Mouse (Mus musculus) cerebellum, adult 8-10 months (tissue): ENCODE measurements around the gene Myo7a.

ENCODE experiments used
- DNase-seq: peaks from one replicate; pipeline ENCODE4 v3.0.0; 2022

Myo7a gene

GRCm38 (mm10) chr7:98119179-98119960 is at the start of gene Myo7a:
TSS of gene Myo7a (minus strand) at chr7:98119524.
- no peak for DNase-seq

GRCm38 (mm10) chr7:98164999-98165528 is 45.7 kb upstream of the Myo7a start:
- no peak for DNase-seq

- DNase-seq = no peak
These were observed 45.2 kb upstream of the Myo7a start for GRCm38 (mm10) chr7:98164382-98164998.

GRCm38 (mm10) chr7:98163700-98164099 is 44.4 kb upstream of the Myo7a start:
- no peak for DNase-seq

GRCm38 (mm10) chr7:98162239-98162638 is 42.9 kb upstream of the Myo7a start:
- DNase-seq = no peak

- no peak for DNase-seq
These were observed 40.9 kb upstream of the Myo7a start for GRCm38 (mm10) chr7:98160041-98160740.

GRCm38 (mm10) chr7:98158481-98158880 is 39.2 kb upstream of the Myo7a start:
- DNase-seq = no peak

GRCm38 (mm10) chr7:98157636-98158332 is 38.5 kb upstream of the Myo7a start:
- DNase-seq = no peak

- no peak for DNase-seq
These were observed 36.9 kb upstream of the Myo7a start for GRCm38 (mm10) chr7:98156280-98156665.

GRCm38 (mm10) chr7:98155546-98156279 is 36.4 kb upstream of the Myo7a start:
- DNase-seq = peak; percentile 40

- no peak for DNase-seq
These were observed 34.6 kb upstream of the Myo7a start for GRCm38 (mm10) chr7:98153892-98154291.

- DNase-seq = no peak
These were observed 34.0 kb upstream of the Myo7a start for GRCm38 (mm10) chr7:98153345-98153744.

GRCm38 (mm10) chr7:98152400-98152799 is 33.1 kb upstream of the Myo7a start:
- DNase-seq = no peak

- DNase-seq = no peak
These were observed 31.2 kb upstream of the Myo7a start for GRCm38 (mm10) chr7:98150525-98150924.

- no peak for DNase-seq
These were observed 30.5 kb upstream of the Myo7a start for GRCm38 (mm10) chr7:98149802-98150201.

GRCm38 (mm10) chr7:98148721-98149407 is 29.5 kb upstream of the Myo7a start:
- DNase-seq = no peak

- no peak for DNase-seq
These were observed 28.4 kb upstream of the Myo7a start for GRCm38 (mm10) chr7:98147766-98148165.

GRCm38 (mm10) chr7:98146447-98146845 is 27.1 kb upstream of the Myo7a start:
- no peak for DNase-seq

- no peak for DNase-seq
These were observed 26.6 kb upstream of the Myo7a start for GRCm38 (mm10) chr7:98145842-98146446.

GRCm38 (mm10) chr7:98145402-98145801 is 26.1 kb upstream of the Myo7a start, which contains the start of gene Omp:
TSS of gene Omp (minus strand) at chr7:98145502.
- DNase-seq = no peak

GRCm38 (mm10) chr7:98142648-98143047 is 23.3 kb upstream of the Myo7a start:
- no peak for DNase-seq
